Mouse (Mus musculus) midbrain, embryonic 11.5 days (tissue): ENCODE results near the gene Katnb1. TPM values are rescaled to one million over a fixed set of nuclear protein-coding genes. Genes with fewer than 3 reads are reported as not detected.

Experiments
- ATAC-seq: fragments of 200-750 bp; cut with Nextera tagmentation; 2 replicates; pipeline ENCODE4 v1.8.0; 2017; ENCODE audit warnings: moderate TSS enrichment, moderate library complexity; ENCODE audit not compliant: low FRiP score
- DNase-seq: peaks from one replicate; pipeline ENCODE4 v3.0.0; 2015; ENCODE audit warnings: low spot score; ENCODE audit errors: missing footprints
- H3K27ac ChIP-seq: fragments of 300-500 bp; sonication (generic); 2 replicates; pipeline ENCODE4 v1.5.1; 2014; ENCODE audit warnings: low read depth, low read length
- H3K27me3 ChIP-seq: fragments of 300-500 bp; sonication (generic); 2 replicates; pipeline ENCODE4 v1.6.1; 2014; ENCODE audit warnings: mild to moderate bottlenecking, low read length, moderate library complexity, mixed read lengths; ENCODE audit not compliant: control insufficient read depth, insufficient read depth
- H3K36me3 ChIP-seq: fragments of 300-500 bp; sonication (generic); 2 replicates; pipeline ENCODE4 v1.6.1; 2014; ENCODE audit warnings: mild to moderate bottlenecking, low read length, moderate library complexity, mixed read lengths; ENCODE audit not compliant: control insufficient read depth, insufficient read depth
- H3K4me1 ChIP-seq: fragments of 300-500 bp; sonication (generic); 2 replicates; pipeline ENCODE4 v1.6.1; 2014; ENCODE audit warnings: low read length; ENCODE audit not compliant: control insufficient read depth, insufficient read depth
- H3K4me2 ChIP-seq: fragments of 300-500 bp; sonication (generic); 2 replicates; pipeline ENCODE4 v1.6.1; 2014; ENCODE audit warnings: mild to moderate bottlenecking, moderate library complexity
- H3K4me3 ChIP-seq: fragments of 300-500 bp; sonication (generic); 2 replicates; pipeline ENCODE4 v1.5.1; 2014; ENCODE audit warnings: low read depth, low read length
- H3K9ac ChIP-seq: fragments of 300-500 bp; sonication (generic); 2 replicates; pipeline ENCODE4 v1.6.1; 2014; ENCODE audit warnings: low read length
- H3K9me3 ChIP-seq: fragments of 300-500 bp; sonication (generic); 2 replicates; pipeline ENCODE4 v1.6.1; 2016; ENCODE audit warnings: low read length; ENCODE audit not compliant: control insufficient read depth
- WGBS: fragments of 180-500 bp; shearing (Covaris S2); extraction: QIAGEN DNeasy Blood & Tissue Kit; methylation state at CpG from one replicate; pipeline ENCODE4 v1.1.7; 2014; 5-methylcytosine and 5-hydroxymethylcytosine counted together
- polyA plus RNA-seq: library from polyadenylated mRNA; unstranded; fragments of >200 nt; fragmentation: Nextera tagmentation; extraction: Ambion mirVana; gene quantifications from 2 replicates; pipeline ENCODE4 v1.2.1, GENCODE M21; 2014

Katnb1 gene
- polyA plus RNA-seq, 1 experiment from 2014 or later, result 30.9 TPM

- H3K4me1 ChIP-seq, result no peaks in the 10 kb centered on the region
These were observed 69.6 kb downstream of the Katnb1 start for GRCm38 (mm10) chr8:95150608-95151007.

More at GRCm38 (mm10) chr8:95150608-95151007, 69.6 kb downstream of the Katnb1 start:
- DNase-seq (no peak), ATAC-seq (no peak)
- Histone ChIP-seq H3K4me3 (no peak overlapping the region), H3K9ac (no peak overlapping the region), H3K27ac (no peak overlapping the region), H3K9me3 (no peaks in the 10 kb centered on the region), H3K4me2 (no peak overlapping the region), H3K36me3 (no peaks in the 10 kb centered on the region), H3K27me3 (no peaks in the 10 kb centered on the region)
- 92% methylated on average over 3 of the region's 3 CpGs for WGBS

Other genes starting within 250 kb of the Katnb1 start
- 49.4 and 51.5 TPM in 2 replicates for gene Coq9, start 242.9 kb upstream of the Katnb1 start, polyA plus RNA-seq
- gene Ciapin1, start 242.8 kb upstream of the Katnb1 start, polyA plus RNA-seq, result 134 and 154 TPM in 2 replicates
- gene Polr2c, start 223.7 kb upstream of the Katnb1 start, polyA plus RNA-seq, result 160 and 169 TPM in 2 replicates
- 12.0 and 12.9 TPM in 2 replicates for gene Dok4, start 204.9 kb upstream of the Katnb1 start, polyA plus RNA-seq
- 13.5 and 15.9 TPM in 2 replicates for gene Ccdc102a, start 163.1 kb upstream of the Katnb1 start, polyA plus RNA-seq
- 0.36 and 0.40 TPM in 2 replicates for gene Adgrg5, start 157.5 kb upstream of the Katnb1 start, polyA plus RNA-seq
- 153 and 157 TPM in 2 replicates for gene Adgrg1, start 106.4 kb upstream of the Katnb1 start, polyA plus RNA-seq
- 2.6 and 2.8 TPM in 2 replicates for gene Adgrg3, start 63.5 kb upstream of the Katnb1 start, polyA plus RNA-seq
- gene Drc7, start 26.1 kb upstream of the Katnb1 start, polyA plus RNA-seq, result 0.14 TPM in 1 of 2 replicates, not detected in the other
- 2.3 and 3.6 TPM in 2 replicates for gene Kifc3, start 121.6 kb downstream of the Katnb1 start, polyA plus RNA-seq
- 0.04 TPM in 1 of 2 replicates, not detected in the other for gene Cngb1, start 225.4 kb downstream of the Katnb1 start, polyA plus RNA-seq
- 0.29 TPM in 1 of 2 replicates, not detected in the other for gene Tepp, start 229.4 kb downstream of the Katnb1 start, polyA plus RNA-seq